Mouse (Mus musculus): ENCODE results near the gene Creld2. TPM values are rescaled to one million over a fixed set of nuclear protein-coding genes. Genes with fewer than 3 reads are reported as not detected.
"Not testable (repeated sequence)": the region's sequence is repeated elsewhere in the genome, so short reads cannot be mapped to it uniquely, and the experiment has no call there.

Creld2 gene
- polyA plus RNA-seq, 1 experiment from 2014 or later = 71.7 TPM

DNA sequence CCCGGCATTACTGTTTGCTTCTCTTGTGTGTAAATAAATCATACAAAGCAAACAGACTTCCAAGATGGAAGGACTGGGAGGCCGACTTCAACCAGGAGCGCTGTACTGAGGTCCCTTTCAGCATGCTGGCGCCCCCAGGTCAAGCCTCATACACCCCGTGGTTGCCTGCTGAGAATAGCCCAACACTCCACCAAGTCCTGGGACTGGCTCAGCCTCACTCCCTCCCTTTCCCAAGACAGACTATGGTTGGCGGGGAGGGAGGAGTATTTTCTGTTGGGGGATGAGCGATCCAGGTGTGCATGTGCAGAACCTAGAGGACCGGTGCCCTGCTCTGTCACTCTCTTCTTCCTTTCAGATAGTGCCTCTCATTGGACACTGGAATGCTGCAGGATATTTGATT is 11.3 kb upstream of the Creld2 start:
- 84% methylated on average over 8 of the region's 8 CpGs for WGBS (ENCODE audit: insufficient replicate concordance)

DNA sequence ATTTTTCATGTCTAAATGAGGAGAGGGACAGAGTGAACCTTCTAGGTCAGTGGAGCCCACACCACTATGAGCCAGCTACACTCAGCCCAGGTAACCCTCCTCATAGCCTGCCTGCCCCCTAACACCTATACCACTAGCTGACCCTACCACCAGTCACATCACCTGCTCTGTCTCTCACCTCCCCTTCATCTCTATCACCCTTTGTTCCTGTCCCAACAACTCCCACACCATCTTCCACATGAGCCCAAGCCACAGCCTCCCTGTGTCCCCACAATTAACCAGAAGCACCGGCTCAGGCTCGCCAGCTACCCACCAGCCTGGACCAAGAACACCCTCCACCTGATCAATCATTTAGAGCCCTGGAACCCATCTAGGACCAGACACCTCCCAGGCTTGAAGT is 9.1 kb upstream of the Creld2 start:
- 82% methylated on average over 2 of the region's 2 CpGs for WGBS (ENCODE audit: insufficient replicate concordance)
- no peak overlapping the region for H3K9ac ChIP-seq (ENCODE audit: low read depth, low read length)
- H3K27ac ChIP-seq (ENCODE audit: low read depth, low read length) = no peak overlapping the region
- H3K27me3 ChIP-seq (ENCODE audit: control insufficient read depth, insufficient read depth, low read length) = no peaks in the 10 kb centered on the region
- H3K4me2 ChIP-seq = no peak overlapping the region
- H3K36me3 ChIP-seq (ENCODE audit: control insufficient read depth, insufficient read depth, low read length) = peaks cover 12% of the 10 kb centered on the region
- no peak for ATAC-seq (replicated peaks; ENCODE audit: insufficient number of reproducible peaks, low FRiP score, low TSS enrichment)
- H3K4me1 ChIP-seq (ENCODE audit: control insufficient read depth, insufficient read depth, low read length) = no peaks in the 10 kb centered on the region
- H3K9me3 ChIP-seq (replicated peaks; ENCODE audit: control insufficient read depth, low read length) = no peaks in the 10 kb centered on the region
- no peak overlapping the region for H3K4me3 ChIP-seq (ENCODE audit: low read depth, low read length)

More for the DNA sequence above, 11.3 kb upstream of the Creld2 start:
- H3K27ac ChIP-seq (ENCODE audit: low read depth, low read length) = no peak overlapping the region
- H3K27me3 ChIP-seq (ENCODE audit: control insufficient read depth, insufficient read depth, low read length) = no peaks in the 10 kb centered on the region
- no peak for ATAC-seq (replicated peaks; ENCODE audit: insufficient number of reproducible peaks, low FRiP score, low TSS enrichment)
- H3K4me2 ChIP-seq = no peak overlapping the region
- peaks cover 12% of the 10 kb centered on the region for H3K36me3 ChIP-seq (ENCODE audit: control insufficient read depth, insufficient read depth, low read length)
- no peaks in the 10 kb centered on the region for H3K9me3 ChIP-seq (replicated peaks; ENCODE audit: control insufficient read depth, low read length)
- no peak overlapping the region for H3K4me3 ChIP-seq (ENCODE audit: low read depth, low read length)
- no peaks in the 10 kb centered on the region for H3K4me1 ChIP-seq (ENCODE audit: control insufficient read depth, insufficient read depth, low read length)
- no peak overlapping the region for H3K9ac ChIP-seq (ENCODE audit: low read depth, low read length)

DNA sequence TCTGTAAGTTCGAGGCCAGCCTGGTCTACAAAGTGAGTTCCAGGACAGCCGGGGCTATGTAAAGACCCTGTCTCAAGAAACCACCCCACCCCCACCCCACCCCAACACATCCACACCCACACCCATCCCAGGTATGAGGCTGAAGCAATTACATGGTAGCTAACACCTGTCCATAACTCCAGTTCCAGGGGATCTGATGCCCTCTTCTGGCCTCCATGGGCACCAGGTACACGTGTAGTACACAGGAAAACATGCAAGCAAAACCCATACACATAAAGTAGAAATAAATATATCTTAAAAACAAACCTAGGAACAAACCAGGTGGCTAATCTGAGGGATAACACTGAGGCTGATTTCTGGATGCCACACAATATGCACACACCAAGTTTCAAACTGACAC is 6.2 kb upstream of the Creld2 start:
- peaks cover 7% of the 10 kb centered on the region for H3K36me3 ChIP-seq (ENCODE audit: control insufficient read depth, insufficient read depth, low read length)
- no peaks in the 10 kb centered on the region for H3K4me1 ChIP-seq (ENCODE audit: control insufficient read depth, insufficient read depth, low read length)
- H3K4me2 ChIP-seq = no peak overlapping the region
- no peak overlapping the region for H3K4me3 ChIP-seq (ENCODE audit: low read depth, low read length)
- no peaks in the 10 kb centered on the region for H3K27me3 ChIP-seq (ENCODE audit: control insufficient read depth, insufficient read depth, low read length)
- no peak overlapping the region for H3K27ac ChIP-seq (ENCODE audit: low read depth, low read length)
- no peak for ATAC-seq (replicated peaks; ENCODE audit: insufficient number of reproducible peaks, low FRiP score, low TSS enrichment)
- no peak overlapping the region for H3K9ac ChIP-seq (ENCODE audit: low read depth, low read length)
- H3K9me3 ChIP-seq (replicated peaks; ENCODE audit: control insufficient read depth, low read length) = no peaks in the 10 kb centered on the region
- WGBS (ENCODE audit: insufficient replicate concordance) = 87% methylated on average over 3 of the region's 3 CpGs

DNA sequence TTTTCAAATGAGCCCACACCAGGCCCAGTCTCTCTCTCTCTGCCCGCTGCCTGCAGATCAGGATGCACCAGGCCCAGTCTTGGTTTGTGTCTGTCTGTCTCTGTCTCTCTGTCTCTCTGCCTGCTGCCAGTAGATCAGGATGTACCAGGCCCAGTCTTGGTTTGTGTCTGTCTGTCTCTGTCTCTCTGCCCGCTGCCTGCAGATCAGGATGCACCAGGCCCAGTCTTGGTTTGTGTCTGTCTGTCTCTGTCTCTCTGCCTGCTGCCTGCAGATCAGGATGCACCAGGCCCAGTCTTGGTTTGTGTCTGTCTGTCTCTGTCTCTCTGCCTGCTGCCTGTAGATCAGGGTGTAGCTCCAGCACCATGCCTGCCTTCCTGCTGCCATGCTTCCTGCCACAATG is 5.6 kb upstream of the Creld2 start:
- H3K9me3 ChIP-seq (replicated peaks; ENCODE audit: control insufficient read depth, low read length); H3K9ac ChIP-seq (ENCODE audit: low read depth, low read length); H3K36me3 ChIP-seq (ENCODE audit: control insufficient read depth, insufficient read depth, low read length); H3K4me2 ChIP-seq; H3K4me1 ChIP-seq (ENCODE audit: control insufficient read depth, insufficient read depth, low read length); H3K4me3 ChIP-seq (ENCODE audit: low read depth, low read length); ATAC-seq (replicated peaks; ENCODE audit: insufficient number of reproducible peaks, low FRiP score, low TSS enrichment); H3K27me3 ChIP-seq (ENCODE audit: control insufficient read depth, insufficient read depth, low read length); H3K27ac ChIP-seq (ENCODE audit: low read depth, low read length): not testable (repeated sequence)
- WGBS (ENCODE audit: insufficient replicate concordance) = 93% methylated on average over 2 of the region's 2 CpGs

DNA sequence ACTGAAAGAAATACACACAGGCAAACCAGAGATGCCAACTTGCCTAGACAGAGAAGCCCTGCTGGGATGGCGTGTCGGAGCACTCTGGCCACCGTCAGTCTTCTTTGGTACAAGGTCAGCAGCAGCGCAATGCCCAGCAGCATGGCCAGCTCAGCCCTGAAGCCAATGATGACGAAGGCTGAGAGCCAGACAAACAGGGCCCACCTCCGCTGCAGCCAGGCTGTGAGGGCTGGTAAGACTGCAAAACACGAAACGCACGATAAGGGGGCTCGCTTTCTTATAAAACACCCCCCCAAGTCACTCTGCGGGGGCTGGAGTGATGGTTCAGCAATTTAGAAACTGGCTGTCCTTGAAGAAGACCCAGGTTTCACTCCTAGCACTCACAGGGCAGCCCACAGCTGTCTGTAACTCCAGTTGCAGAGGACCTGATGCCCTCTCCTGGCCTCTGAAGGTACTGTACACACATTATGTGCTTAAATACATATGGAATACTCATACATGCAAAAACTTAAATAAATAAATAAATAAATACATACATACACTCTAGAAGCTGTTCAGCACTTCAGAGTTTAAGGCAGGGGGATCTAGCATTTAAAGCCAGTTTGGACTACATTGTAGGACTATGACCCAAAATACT is 4.9 kb upstream of the Creld2 start:
- Histone ChIP-seq H3K27ac (ENCODE audit: low read depth, low read length) (no peak overlapping the region), H3K4me1 (ENCODE audit: control insufficient read depth, insufficient read depth, low read length) (no peaks in the 10 kb centered on the region), H3K4me2 (no peak overlapping the region), H3K36me3 (ENCODE audit: control insufficient read depth, insufficient read depth, low read length) (peaks cover 7% of the 10 kb centered on the region), H3K9ac (ENCODE audit: low read depth, low read length) (no peak overlapping the region), H3K27me3 (ENCODE audit: control insufficient read depth, insufficient read depth, low read length) (no peaks in the 10 kb centered on the region), H3K4me3 (ENCODE audit: low read depth, low read length) (no peak overlapping the region), H3K9me3 (replicated peaks; ENCODE audit: control insufficient read depth, low read length) (no peaks in the 10 kb centered on the region)
- ATAC-seq (replicated peaks; ENCODE audit: insufficient number of reproducible peaks, low FRiP score, low TSS enrichment) = no peak
- 91% methylated on average over 11 of the region's 11 CpGs for WGBS (ENCODE audit: insufficient replicate concordance)

DNA sequence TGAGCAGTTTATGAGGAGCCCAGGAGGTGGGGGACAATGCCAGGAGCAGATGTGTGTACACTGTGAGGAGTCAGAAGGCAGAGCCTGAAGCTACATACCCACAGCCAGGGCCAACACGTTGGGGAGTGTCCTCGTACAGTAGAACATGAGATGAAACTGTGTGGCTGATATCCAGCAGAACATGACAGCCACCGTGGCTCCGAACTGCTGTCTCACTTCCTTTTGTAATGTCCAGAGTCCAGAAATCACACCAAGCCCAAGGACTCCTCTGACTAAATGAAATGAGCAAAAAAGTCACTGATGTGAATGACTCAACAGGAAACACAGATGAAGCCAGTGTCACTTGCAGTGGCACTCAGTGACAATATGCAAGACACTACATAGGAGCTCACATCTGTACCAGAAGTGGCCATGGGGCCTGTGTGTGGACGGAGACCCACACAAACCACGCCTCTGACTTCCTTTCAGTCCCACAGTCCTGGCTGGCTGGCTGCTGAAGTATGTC is 4.2 kb upstream of the Creld2 start:
- Histone ChIP-seq H3K27ac (ENCODE audit: low read depth, low read length) (no peak overlapping the region), H3K9me3 (replicated peaks; ENCODE audit: control insufficient read depth, low read length) (no peaks in the 10 kb centered on the region), H3K27me3 (ENCODE audit: control insufficient read depth, insufficient read depth, low read length) (no peaks in the 10 kb centered on the region), H3K4me3 (ENCODE audit: low read depth, low read length) (no peak overlapping the region), H3K9ac (ENCODE audit: low read depth, low read length) (no peak overlapping the region), H3K4me1 (ENCODE audit: control insufficient read depth, insufficient read depth, low read length) (peaks cover under 1% of the 10 kb centered on the region), H3K36me3 (ENCODE audit: control insufficient read depth, insufficient read depth, low read length) (peaks cover 7% of the 10 kb centered on the region), H3K4me2 (no peak overlapping the region)
- WGBS (ENCODE audit: insufficient replicate concordance) = 83% methylated on average over 6 of the region's 6 CpGs
- no peak for ATAC-seq (replicated peaks; ENCODE audit: insufficient number of reproducible peaks, low FRiP score, low TSS enrichment)

DNA sequence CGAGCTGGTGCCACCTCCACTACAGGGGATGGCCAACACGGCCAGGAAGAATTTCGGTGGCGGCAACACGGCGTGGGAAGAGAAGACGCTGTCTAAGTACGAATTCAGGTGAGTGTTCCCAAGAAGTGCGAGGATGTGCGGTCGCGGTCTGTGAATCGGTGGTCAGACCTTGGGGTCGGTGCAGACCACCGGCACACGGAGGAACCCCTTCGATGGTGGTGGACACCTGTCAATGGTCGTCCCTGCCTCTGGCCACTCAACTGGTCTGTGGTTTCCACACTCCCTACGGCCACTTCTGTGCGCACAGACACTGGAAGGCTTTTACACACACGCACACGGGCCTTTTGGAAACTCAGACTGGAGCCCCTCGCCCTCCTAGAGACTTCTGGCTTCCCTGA is 459 bp downstream of the Creld2 start:
- Histone ChIP-seq H3K4me1 (ENCODE audit: control insufficient read depth, insufficient read depth, low read length) (peaks cover 10% of the 10 kb centered on the region), H3K36me3 (ENCODE audit: control insufficient read depth, insufficient read depth, low read length) (peaks cover 14% of the 10 kb centered on the region), H3K9ac (ENCODE audit: low read depth, low read length) (peak overlapping the region; percentile 85), H3K9me3 (replicated peaks; ENCODE audit: control insufficient read depth, low read length) (no peaks in the 10 kb centered on the region), H3K27me3 (ENCODE audit: control insufficient read depth, insufficient read depth, low read length) (no peaks in the 10 kb centered on the region), H3K4me2 (peak overlapping the region; percentile 95), H3K4me3 (ENCODE audit: low read depth, low read length) (peak overlapping the region; percentile 84), H3K27ac (ENCODE audit: low read depth, low read length) (peak overlapping the region; percentile 10; the same call in 1 of the 2 replicates)
- ATAC-seq (replicated peaks; ENCODE audit: insufficient number of reproducible peaks, low FRiP score, low TSS enrichment) = no peak
- WGBS (ENCODE audit: insufficient replicate concordance) = 1% methylated on average over 23 of the region's 23 CpGs

DNA sequence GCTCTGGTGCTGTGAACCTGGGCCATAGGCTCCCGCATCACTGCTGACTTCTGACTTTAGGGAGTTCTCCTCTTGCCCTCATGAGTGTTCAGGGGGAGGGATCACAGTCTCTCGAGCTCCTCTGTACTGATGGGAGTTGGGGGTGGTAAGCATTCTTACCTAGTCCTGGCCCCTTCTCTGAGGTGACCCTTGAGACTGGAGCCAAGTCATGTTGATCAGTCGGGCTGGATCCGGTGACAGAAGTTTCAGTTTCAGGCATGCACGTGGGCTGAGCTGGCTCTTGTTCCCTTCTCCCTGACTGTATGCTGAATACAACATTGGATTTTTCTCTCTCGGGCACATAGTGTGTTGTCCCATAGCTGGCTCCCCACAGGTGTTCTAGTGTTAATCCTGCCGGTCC is 2.0 kb downstream of the Creld2 start:
- peaks cover 10% of the 10 kb centered on the region for H3K36me3 ChIP-seq (ENCODE audit: control insufficient read depth, insufficient read depth, low read length)
- H3K27ac ChIP-seq (ENCODE audit: low read depth, low read length) = no peak overlapping the region

DNA sequence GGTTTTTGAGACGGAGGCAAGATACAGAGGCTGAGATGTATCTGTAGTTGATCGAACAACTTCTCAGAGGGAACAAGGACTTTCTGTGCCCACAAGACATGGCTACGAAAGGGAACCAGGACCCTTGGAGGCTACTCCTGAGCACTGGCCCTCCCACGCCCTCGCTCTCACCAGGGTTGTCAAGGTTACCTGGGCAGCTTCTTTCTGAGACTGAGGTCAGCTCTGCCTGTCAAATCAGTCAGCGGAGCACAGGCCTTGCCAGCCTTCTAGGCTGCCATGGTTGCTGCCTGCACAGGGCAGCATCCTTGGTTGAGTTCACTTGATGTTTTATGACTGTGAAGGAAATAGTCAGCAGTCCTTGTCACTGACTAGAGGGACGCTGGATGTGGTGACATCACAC is 3.1 kb downstream of the Creld2 start:
- Histone ChIP-seq H3K9me3 (replicated peaks; ENCODE audit: control insufficient read depth, low read length) (no peaks in the 10 kb centered on the region), H3K4me1 (ENCODE audit: control insufficient read depth, insufficient read depth, low read length) (peaks cover 10% of the 10 kb centered on the region), H3K27ac (ENCODE audit: low read depth, low read length) (no peak overlapping the region), H3K36me3 (ENCODE audit: control insufficient read depth, insufficient read depth, low read length) (peaks cover 10% of the 10 kb centered on the region), H3K27me3 (ENCODE audit: control insufficient read depth, insufficient read depth, low read length) (no peaks in the 10 kb centered on the region), H3K4me3 (ENCODE audit: low read depth, low read length) (no peak overlapping the region), H3K9ac (ENCODE audit: low read depth, low read length) (no peak overlapping the region), H3K4me2 (no peak overlapping the region)
- ATAC-seq (replicated peaks; ENCODE audit: insufficient number of reproducible peaks, low FRiP score, low TSS enrichment) = no peak
- 86% methylated on average over 7 of the region's 7 CpGs for WGBS (ENCODE audit: insufficient replicate concordance)

More for the DNA sequence above, 2.0 kb downstream of the Creld2 start:
- Histone ChIP-seq H3K27me3 (ENCODE audit: control insufficient read depth, insufficient read depth, low read length) (no peaks in the 10 kb centered on the region), H3K4me2 (no peak overlapping the region), H3K4me3 (ENCODE audit: low read depth, low read length) (peak overlapping the region; percentile 0; the same call in 1 of the 2 replicates), H3K9me3 (replicated peaks; ENCODE audit: control insufficient read depth, low read length) (no peaks in the 10 kb centered on the region), H3K9ac (ENCODE audit: low read depth, low read length) (no peak overlapping the region), H3K4me1 (ENCODE audit: control insufficient read depth, insufficient read depth, low read length) (peaks cover 10% of the 10 kb centered on the region)
- WGBS (ENCODE audit: insufficient replicate concordance) = 83% methylated on average over 7 of the region's 7 CpGs
- no peak for ATAC-seq (replicated peaks; ENCODE audit: insufficient number of reproducible peaks, low FRiP score, low TSS enrichment)
